6 mouse cellular contexts compared by ENCODE assay signal in the genomic region with DNA sequence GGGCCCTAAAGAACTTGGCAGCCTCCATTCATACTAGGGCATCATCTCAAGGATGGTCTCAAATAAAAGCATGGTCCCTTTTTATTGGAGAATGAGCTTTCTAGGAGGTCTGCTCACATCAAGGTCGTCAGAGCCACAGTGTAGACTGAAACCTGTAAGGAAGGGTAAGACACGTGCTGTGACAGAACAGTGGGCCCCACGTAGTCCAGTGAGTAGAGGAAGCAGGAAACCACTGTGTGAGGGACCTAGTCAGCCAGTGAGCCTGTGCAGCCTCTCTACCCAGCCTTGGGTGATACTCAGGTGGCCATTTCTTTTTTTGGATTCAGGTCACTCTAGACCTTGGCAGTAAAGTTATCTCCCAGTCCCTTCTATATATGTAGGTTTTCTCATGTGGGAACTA.
"Had no signal": no experiment of that assay in that cellular context is flagged by ENCODE, and none has a peak within 500 bp of the region (broad histone marks: within the 10 kb centered on the region; RNA-seq: fewer than 3 reads in every experiment).

No protein-coding gene starts in this region.

- DNase-seq: kidney, postnatal 14 days; liver, embryonic 13.5 days; lung, adult 18-20 months; midbrain, embryonic 14.5 days; right cerebral cortex, postnatal 4 days; thymus, postnatal 36 days had no signal
